Mouse (Mus musculus): ENCODE results near the gene Ebf1. TPM values are rescaled to one million over a fixed set of nuclear protein-coding genes. Genes with fewer than 3 reads are reported as not detected.

Gene Ebf1
- polyA plus RNA-seq, 1 experiment, result not detected

- TF ChIP-seq GATA1 (IDR thresholded peaks at IDR 0.05; ENCODE audit: low read length), result no peak
Observed at GRCm38 (mm10) chr11:44633001-44633693, 16.0 kb downstream of the Ebf1 start.

GRCm38 (mm10) chr11:44634552-44635193, 17.6 kb downstream of the Ebf1 start:
- no peak for TF ChIP-seq GATA1 (IDR thresholded peaks at IDR 0.05; ENCODE audit: low read length)

- no peak for TF ChIP-seq GATA1 (IDR thresholded peaks at IDR 0.05; ENCODE audit: low read length)
Observed at GRCm38 (mm10) chr11:44636241-44636640, 19.1 kb downstream of the Ebf1 start.

- no peak for TF ChIP-seq GATA1 (IDR thresholded peaks at IDR 0.05; ENCODE audit: low read length)
Observed at GRCm38 (mm10) chr11:44638193-44638754, 21.2 kb downstream of the Ebf1 start.

- TF ChIP-seq GATA1 (IDR thresholded peaks at IDR 0.05; ENCODE audit: low read length), result no peak
Observed at GRCm38 (mm10) chr11:44641496-44641895, 24.4 kb downstream of the Ebf1 start.

GRCm38 (mm10) chr11:44654340-44655019, 37.4 kb downstream of the Ebf1 start:
- TF ChIP-seq GATA1 (IDR thresholded peaks at IDR 0.05; ENCODE audit: low read length), result no peak

- TF ChIP-seq GATA1 (IDR thresholded peaks at IDR 0.05; ENCODE audit: low read length), result no peak
Observed at GRCm38 (mm10) chr11:44655468-44655867, 38.4 kb downstream of the Ebf1 start.

GRCm38 (mm10) chr11:44656916-44657315, 39.8 kb downstream of the Ebf1 start:
- TF ChIP-seq GATA1 (IDR thresholded peaks at IDR 0.05; ENCODE audit: low read length), result no peak

- TF ChIP-seq GATA1 (IDR thresholded peaks at IDR 0.05; ENCODE audit: low read length), result no peak
Observed at GRCm38 (mm10) chr11:44657833-44658395, 40.8 kb downstream of the Ebf1 start.

- no peak for TF ChIP-seq GATA1 (IDR thresholded peaks at IDR 0.05; ENCODE audit: low read length)
Observed at GRCm38 (mm10) chr11:44661875-44662274, 44.8 kb downstream of the Ebf1 start.

GRCm38 (mm10) chr11:44663609-44664141, 46.6 kb downstream of the Ebf1 start:
- no peak for TF ChIP-seq GATA1 (IDR thresholded peaks at IDR 0.05; ENCODE audit: low read length)

GRCm38 (mm10) chr11:44665156-44665682, 48.1 kb downstream of the Ebf1 start:
- TF ChIP-seq GATA1 (IDR thresholded peaks at IDR 0.05; ENCODE audit: low read length), result no peak

- TF ChIP-seq GATA1 (IDR thresholded peaks at IDR 0.05; ENCODE audit: low read length), result no peak
Observed at GRCm38 (mm10) chr11:44665741-44666531, 48.8 kb downstream of the Ebf1 start.

- TF ChIP-seq GATA1 (IDR thresholded peaks at IDR 0.05; ENCODE audit: low read length), result no peak
Observed at GRCm38 (mm10) chr11:44666741-44667140, 49.6 kb downstream of the Ebf1 start.

- TF ChIP-seq GATA1 (IDR thresholded peaks at IDR 0.05; ENCODE audit: low read length), result no peak
Observed at GRCm38 (mm10) chr11:44681306-44681705, 64.2 kb downstream of the Ebf1 start.
